Mouse (Mus musculus): ENCODE results near the gene Naa35.

Gene Naa35

DNA sequence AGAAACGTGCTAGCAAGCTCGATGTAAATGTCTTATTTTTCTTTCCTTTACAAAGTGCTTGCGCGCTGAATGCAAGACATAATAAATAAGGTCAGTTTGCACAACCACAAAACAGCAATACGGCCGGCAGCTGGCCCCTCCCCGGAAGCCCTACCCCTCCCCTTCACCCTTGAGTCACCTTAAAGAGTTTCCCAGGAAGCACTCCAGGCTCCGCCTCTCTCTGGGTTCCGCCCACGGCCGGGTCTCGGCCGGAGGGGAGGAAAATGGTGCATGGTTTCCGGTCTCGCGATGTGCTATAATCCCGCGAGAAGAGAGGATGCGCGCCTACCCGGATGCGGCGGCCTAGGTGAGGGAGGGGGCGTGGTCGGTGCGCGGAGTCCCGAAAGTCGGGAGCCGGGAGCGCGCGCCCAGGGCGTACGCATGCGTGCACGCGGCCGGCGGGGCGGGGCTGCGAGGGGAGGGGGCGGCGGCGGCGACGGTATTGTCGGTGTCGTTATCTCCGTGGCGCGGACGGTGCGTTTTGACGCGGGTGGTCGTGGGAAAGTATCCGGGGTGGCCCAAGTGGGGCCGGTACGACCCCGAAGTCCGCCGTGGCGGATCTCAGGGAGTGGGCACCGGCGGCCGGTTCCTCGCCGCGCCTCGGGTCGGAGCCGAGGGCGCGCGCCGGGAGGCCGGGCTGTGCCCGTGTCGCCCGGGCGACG, at the start of gene Naa35, which contains the start of gene Agtpbp1:
Gene Naa35 (plus strand): TSS at position 313 of the 701 bp plus-strand sequence.
Gene Agtpbp1 (minus strand): TSS at position 281 of the 701 bp plus-strand sequence.
- DNase-seq (ENCODE audit: low read depth in 1 of 2, low spot score in 2 of 2) = peak; percentile 96 to 99

DNA sequence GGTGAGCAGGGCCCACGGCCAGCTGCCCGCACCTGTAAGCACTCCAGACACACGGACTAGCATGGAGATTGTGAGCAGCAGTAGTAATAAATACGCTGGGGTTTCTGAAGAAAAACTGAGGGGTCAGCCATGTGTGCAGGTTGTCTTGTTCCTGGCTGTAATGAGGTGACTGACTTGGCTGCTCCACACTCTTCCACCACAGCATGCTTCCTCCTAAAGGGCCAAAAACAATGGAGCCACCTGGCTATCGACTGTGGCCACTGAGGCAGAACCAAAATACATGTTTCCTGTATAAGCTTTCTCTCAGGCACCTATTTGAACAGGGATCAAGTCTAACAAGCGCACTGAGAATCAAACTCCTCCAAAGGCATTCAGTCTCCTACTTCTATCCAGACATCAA, 49.3 kb upstream of the Naa35 start:
- no peak for DNase-seq (ENCODE audit: low read depth in 1 of 2, low spot score in 2 of 2)

GRCm38 (mm10) chr13:59536631-59537030, 48.4 kb upstream of the Naa35 start:
- DNase-seq (ENCODE audit: low read depth in 1 of 2, low spot score in 2 of 2) = no peak

GRCm38 (mm10) chr13:59538661-59539060, 46.4 kb upstream of the Naa35 start:
- DNase-seq (ENCODE audit: low read depth in 1 of 2, low spot score in 2 of 2) = no peak

- no peak for DNase-seq (ENCODE audit: low read depth in 1 of 2, low spot score in 2 of 2)
Measured at GRCm38 (mm10) chr13:59540030-59540429, 45.0 kb upstream of the Naa35 start.

DNA sequence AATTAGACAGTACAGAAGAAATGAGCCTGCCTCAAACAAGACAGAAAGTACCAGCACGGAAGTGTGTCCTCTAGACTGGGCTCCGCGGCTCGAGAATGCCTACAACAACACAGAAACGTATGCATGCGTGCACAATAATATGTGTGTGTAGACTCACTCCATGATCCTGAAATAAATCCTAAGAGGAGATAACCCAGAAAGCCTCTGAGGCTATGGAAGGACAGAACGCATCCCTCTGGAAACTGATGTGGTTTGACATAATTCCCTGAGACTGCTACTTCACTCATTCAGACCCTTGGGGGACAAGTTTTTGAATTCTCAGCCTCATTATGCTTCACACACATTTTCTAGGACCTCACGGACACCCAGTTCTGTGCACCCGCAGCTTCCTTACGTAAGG, 42.6 kb upstream of the Naa35 start:
- DNase-seq (ENCODE audit: low read depth in 1 of 2, low spot score in 2 of 2) = no peak

GRCm38 (mm10) chr13:59547091-59547490, 38.0 kb upstream of the Naa35 start:
- no peak for DNase-seq (ENCODE audit: low read depth in 1 of 2, low spot score in 2 of 2)

- DNase-seq (ENCODE audit: low read depth in 1 of 2, low spot score in 2 of 2) = no peak
Measured at GRCm38 (mm10) chr13:59547716-59548115, 37.3 kb upstream of the Naa35 start.

GRCm38 (mm10) chr13:59549318-59549798, 35.7 kb upstream of the Naa35 start:
- no peak for DNase-seq (ENCODE audit: low read depth in 1 of 2, low spot score in 2 of 2)

GRCm38 (mm10) chr13:59552286-59552685, 32.8 kb upstream of the Naa35 start:
- DNase-seq (ENCODE audit: low read depth in 1 of 2, low spot score in 2 of 2) = no peak

DNA sequence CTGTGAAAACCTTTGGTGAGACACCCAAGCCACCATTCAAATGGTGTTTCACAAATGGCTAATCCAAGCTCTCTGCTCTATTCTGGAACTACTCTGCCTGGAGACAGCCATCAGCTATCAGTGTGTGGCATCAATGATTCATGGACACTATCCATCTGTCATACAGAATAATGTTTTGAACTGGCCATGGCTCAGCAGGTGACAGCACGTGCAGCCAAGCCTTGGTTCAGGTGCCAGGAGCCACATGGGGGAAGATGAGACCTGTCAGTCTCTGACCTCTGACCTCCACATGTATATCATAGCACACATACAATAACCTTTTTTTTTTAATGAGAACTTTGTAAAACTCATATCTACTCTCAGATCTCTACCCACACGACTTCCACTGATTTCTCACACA, 32.3 kb upstream of the Naa35 start:
- no peak for DNase-seq (ENCODE audit: low read depth in 1 of 2, low spot score in 2 of 2)

GRCm38 (mm10) chr13:59554772-59555505, 30.1 kb upstream of the Naa35 start:
- DNase-seq (ENCODE audit: low read depth in 1 of 2, low spot score in 2 of 2) = no peak

DNA sequence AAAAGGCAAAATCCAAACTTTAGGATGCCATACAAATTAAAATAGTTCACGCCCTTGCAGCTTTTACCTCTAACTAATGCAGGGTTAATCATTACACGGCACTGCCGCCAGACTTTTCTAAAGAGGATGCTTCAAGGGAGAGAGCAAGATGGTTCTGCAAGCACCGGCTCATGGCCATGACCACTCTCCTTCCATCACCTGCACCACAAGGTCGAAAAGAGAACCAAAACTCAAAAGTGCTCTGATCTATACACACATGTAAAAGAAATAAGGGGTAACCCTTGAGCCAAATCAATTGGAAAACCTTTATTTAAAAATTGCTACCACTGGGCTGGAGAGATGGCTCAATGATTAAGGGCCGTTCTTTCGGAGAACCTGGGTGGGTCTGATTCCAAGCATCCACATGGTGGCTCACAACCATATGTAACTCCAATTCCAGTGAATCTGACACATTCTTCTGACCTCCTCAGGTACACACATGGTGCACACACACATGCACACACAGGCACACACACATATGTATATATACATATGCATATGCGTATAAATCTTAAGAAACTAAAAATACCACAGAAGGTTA, 29.4 kb upstream of the Naa35 start:
- DNase-seq (ENCODE audit: low read depth in 1 of 2, low spot score in 2 of 2) = no peak

DNA sequence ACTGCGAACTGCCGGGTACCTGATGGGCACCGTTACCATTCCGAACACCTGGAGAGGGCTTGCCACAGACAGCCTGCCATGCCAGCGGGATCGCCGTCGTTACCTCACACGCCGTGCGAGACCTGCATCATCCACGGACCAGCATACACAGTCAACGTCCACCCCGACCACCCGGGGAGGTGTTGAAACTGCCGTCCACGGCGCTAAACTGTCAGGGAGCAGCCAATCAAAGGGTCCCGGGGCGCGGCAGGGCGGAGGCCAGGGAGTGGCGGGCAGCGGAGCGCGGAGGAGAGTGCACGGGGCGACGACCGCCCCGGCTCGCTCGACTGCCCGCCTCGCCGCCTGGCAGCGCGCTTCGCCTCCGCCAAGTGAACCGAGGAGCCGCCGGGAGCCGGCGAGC, 28.4 kb upstream of the Naa35 start:
- DNase-seq (ENCODE audit: low read depth in 1 of 2, low spot score in 2 of 2) = peak in 1 of 2 experiments; percentile 12

GRCm38 (mm10) chr13:59557185-59557985, 27.7 kb upstream of the Naa35 start:
- peak in 1 of 2 experiments; percentile 61 for DNase-seq (ENCODE audit: low read depth in 1 of 2, low spot score in 2 of 2)

GRCm38 (mm10) chr13:59558776-59559175, 26.3 kb upstream of the Naa35 start:
- DNase-seq (ENCODE audit: low read depth in 1 of 2, low spot score in 2 of 2) = peak in 1 of 2 experiments; percentile 1

DNA sequence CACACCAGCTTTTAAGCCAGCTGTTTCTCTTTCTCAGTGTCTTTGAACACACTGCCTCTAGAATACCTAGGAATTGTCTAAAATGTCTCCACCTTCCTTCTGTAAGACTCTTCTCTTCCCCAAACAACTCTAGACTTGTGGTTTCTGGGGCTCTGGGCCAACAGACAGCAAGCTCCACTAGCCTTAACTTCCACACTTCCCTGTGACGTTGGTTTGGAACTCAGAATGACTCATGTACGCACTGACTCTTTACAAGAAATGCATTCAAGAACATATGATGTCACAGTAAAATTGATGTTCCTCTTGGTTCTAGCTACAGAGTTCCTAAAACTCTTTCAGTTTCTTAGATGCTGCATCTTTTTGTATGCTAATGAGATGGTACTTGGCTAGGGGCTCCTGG, 22.6 kb upstream of the Naa35 start:
- DNase-seq (ENCODE audit: low read depth in 1 of 2, low spot score in 2 of 2) = peak in 1 of 2 experiments; percentile 9

GRCm38 (mm10) chr13:59564505-59564904, 20.6 kb upstream of the Naa35 start:
- no peak for DNase-seq (ENCODE audit: low read depth in 1 of 2, low spot score in 2 of 2)

- DNase-seq (ENCODE audit: low read depth in 1 of 2, low spot score in 2 of 2) = no peak
Measured at GRCm38 (mm10) chr13:59564923-59565322, 20.1 kb upstream of the Naa35 start.

DNA sequence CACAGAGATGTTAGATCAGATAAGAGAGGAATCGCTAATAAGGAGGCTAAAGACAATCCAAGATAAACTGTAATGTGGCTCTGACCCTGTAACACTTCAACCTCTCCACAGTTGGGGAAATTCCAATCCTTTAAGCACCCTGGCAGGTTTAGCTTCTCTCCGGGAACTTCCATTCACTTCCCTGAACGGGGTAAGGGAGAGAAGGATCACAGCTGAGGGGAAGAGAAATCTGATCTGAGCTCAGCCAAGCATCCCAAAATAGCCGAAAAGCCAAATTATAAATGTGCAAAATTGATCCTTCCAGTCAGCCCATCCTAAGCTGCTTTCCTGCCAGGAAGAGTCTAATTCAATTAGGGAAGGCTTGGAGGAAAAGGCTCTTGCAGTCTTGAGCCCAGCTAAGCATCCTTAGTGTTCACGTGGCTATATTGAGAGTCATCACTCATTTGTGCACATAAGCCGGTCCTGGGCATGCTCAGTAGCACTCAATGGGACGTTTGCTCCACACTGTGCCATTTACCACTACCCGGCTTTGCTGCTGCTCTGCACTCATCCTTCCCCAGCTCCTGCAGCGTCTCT, 19.0 kb upstream of the Naa35 start:
- no peak for DNase-seq (ENCODE audit: low read depth in 1 of 2, low spot score in 2 of 2)

GRCm38 (mm10) chr13:59571107-59571506, 14.0 kb upstream of the Naa35 start:
- DNase-seq (ENCODE audit: low read depth in 1 of 2, low spot score in 2 of 2) = no peak
